Mouse (Mus musculus): ENCODE data around the gene Zfand6.

Zfand6 gene

GRCm38 (mm10) chr7:84689251-84690100 is at the start of gene Zfand6:
Zfand6 (minus strand) TSS chr7:84689959.
- peak; percentile 91 for DNase-seq (ENCODE audit: low read depth)

DNA sequence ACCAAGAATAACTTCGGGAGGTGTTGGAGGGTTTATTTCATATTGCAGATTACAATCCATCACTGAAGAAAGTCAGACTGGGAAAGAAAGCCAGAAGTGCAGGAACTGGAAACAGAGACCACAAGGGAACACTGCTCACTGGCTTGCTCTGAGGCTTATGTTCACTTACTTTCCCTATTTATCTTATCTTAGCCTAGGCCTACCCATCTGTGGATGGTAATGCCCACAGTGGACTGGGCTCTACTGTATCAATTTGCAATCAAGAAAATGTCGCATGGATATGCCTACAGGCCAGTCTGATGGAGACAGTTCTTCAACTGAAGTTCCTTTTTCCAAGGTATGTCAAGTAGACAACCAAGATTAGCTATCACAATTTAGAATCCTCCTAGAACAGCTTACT is 47.0 kb upstream of the Zfand6 start:
- no peak for DNase-seq (ENCODE audit: low read depth)

GRCm38 (mm10) chr7:84733038-84733437 is 43.3 kb upstream of the Zfand6 start:
- no peak for DNase-seq (ENCODE audit: low read depth)

GRCm38 (mm10) chr7:84732052-84732451 is 42.3 kb upstream of the Zfand6 start:
- no peak for DNase-seq (ENCODE audit: low read depth)

DNA sequence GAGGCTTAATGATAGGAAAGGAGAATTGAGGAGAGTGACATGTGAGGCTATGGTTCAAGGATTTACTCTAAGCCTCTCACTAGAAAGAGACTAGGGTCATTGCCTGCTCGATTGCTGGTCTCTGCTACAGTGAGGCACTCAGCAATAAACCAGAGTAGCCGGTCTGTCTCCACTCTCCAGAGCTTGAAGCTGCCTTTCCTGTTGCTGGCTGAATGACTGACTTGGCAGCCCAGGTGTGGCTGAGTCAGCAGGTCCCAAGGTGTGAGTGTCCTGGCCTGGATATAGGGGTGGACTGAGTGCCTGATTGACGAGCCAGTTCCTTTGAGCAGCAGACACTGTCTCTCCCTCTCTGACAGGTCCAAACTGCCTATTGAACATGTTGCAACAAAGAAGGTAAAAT is 41.3 kb upstream of the Zfand6 start:
- DNase-seq (ENCODE audit: low read depth): no peak

GRCm38 (mm10) chr7:84722804-84723459 is 33.2 kb upstream of the Zfand6 start:
- DNase-seq (ENCODE audit: low read depth): peak; percentile 17

DNA sequence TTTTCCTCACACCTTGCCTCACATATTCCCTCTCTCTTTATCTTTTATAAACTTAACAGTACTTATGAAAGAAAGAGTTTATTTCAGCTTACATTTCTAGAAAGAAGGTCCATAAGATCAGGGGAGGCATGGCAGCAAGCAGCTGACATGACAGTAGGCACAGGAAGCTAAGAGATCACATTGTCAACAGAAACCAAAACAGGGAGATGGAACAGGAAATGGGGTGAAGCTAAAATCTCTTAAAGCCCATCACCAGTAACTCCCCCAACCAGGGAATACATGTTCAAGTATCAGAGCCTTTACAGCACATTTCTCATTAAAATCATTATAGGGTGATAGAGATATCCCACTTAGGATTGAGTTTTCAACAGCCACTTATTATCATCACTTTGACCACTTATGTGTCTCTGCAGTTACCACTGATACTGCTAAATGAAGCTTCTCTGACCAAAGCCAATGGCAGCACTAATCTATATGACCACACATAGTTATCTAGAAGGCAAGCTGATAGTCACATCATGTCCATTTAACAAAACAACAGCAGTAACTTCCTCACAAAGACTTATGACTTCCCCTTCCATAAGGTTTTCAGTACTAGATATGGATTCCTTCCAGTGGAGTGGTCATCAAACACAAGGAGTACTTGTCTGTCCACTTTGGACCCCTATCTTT is 20.7 kb upstream of the Zfand6 start:
- DNase-seq (ENCODE audit: low read depth): no peak

- DNase-seq (ENCODE audit: low read depth): no peak
These were observed 17.1 kb upstream of the Zfand6 start for GRCm38 (mm10) chr7:84706877-84707276.

- DNase-seq (ENCODE audit: low read depth): no peak
These were observed 346 bp upstream of the Zfand6 start for GRCm38 (mm10) chr7:84690101-84690509.

GRCm38 (mm10) chr7:84687653-84688580 is 1.8 kb downstream of the Zfand6 start:
- DNase-seq (ENCODE audit: low read depth): no peak

- no peak for DNase-seq (ENCODE audit: low read depth)
These were observed 3.4 kb downstream of the Zfand6 start for GRCm38 (mm10) chr7:84686380-84686779.

GRCm38 (mm10) chr7:84684675-84685074 is 5.1 kb downstream of the Zfand6 start:
- DNase-seq (ENCODE audit: low read depth): no peak

DNA sequence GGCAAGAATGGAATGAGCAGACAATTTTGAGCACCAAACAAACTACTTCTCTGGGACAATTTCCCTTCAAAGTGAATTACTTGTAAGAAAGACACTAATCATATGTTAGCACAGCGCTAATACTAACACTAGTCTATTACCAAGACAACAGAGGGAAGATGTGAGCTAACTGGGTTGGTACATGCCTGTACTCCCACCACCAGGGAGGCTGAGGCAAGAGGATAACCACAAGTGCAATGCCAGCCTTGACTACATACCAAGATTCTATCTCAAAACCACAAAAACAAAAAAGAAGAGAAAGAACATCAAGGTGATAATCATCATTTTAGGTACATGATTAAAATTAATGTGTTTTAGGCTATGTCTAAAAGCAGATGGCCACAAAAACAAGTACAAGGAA is 8.2 kb downstream of the Zfand6 start:
- no peak for DNase-seq (ENCODE audit: low read depth)

GRCm38 (mm10) chr7:84680931-84681330 is 8.8 kb downstream of the Zfand6 start:
- no peak for DNase-seq (ENCODE audit: low read depth)

DNA sequence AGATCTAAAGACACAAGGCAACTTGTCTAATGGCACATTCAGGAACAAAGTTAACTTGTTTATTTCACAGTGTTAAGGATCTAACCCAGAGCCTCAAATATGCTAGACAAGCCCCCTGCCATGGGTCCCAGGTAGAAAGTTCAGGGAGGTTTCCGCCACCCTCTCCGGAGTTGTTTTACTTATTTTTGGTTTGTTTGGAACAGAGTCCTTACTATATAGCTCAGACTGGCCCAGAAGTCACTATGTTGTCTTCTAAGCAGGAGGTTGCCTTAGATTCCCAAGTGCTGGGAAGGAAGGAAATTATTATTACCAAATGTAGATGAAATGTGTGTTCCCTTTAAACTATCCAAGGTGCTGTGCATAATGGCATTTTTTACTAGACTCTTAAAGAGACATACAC is 9.7 kb downstream of the Zfand6 start:
- DNase-seq (ENCODE audit: low read depth): no peak

DNA sequence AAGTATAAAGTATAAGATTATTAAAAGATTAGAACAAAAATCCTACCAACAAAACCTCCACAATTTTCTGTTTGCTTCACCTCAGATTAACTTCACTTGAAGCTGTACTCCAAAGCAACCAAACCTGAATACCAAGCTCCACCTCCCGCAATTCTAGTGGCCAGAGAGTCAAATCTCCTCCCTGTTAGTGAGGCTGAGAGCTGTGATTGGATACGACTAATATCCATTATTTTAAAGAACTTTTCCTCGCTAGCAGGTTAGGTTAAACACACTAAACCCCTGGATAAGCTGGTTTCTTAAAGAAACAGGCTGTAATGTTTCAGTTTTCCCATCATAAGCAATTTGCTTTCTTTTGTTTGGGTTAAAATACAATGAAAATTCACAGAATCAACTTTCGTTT is 10.5 kb downstream of the Zfand6 start:
- DNase-seq (ENCODE audit: low read depth): peak; percentile 69

DNA sequence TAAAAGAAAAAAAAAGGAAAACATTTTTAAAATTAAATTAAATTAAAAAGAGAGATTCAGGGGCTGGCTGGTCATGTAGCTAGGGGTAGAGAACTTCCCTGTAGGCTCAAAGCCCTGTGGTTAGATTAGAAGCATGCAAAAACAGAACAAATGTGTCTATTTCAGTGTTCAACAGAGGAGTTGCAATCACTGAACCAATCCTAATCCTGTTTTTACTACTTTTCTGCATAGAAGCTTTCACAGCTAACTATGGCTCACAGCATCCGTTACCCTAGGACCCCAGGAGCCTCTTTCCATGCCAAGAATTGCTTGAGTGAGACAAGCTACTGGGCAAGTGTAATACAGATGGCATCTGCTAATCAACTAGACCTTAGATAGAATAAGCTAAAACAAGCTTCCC is 16.7 kb downstream of the Zfand6 start:
- no peak for DNase-seq (ENCODE audit: low read depth)

DNA sequence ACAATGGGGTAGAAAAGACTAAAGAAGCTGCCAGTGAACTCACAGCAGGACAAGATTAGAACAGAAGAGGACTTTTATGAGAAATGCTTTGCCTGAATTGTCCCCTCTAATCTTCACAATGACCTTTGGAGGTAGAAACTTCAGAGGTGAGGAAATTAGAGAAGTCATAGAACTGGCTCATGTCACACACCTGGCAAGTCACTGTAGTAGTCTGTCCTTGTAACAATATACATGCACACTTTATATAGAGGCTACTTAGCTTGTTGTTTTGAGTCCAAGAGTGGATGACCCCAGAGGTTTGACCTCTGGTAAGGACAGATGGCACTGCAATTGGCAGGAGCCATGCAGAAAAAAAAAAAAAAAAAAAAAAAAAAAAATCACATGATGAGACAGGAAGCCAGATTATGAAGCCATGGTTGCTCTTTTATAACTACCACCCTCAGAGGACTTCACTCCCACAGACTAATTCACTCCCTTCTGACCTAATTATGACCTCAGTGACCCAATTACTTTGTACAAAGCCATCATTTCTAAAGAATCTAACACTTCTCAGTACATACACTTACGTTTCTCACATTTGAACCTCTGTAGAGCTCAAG is 20.1 kb downstream of the Zfand6 start:
- DNase-seq (ENCODE audit: low read depth): no peak

DNA sequence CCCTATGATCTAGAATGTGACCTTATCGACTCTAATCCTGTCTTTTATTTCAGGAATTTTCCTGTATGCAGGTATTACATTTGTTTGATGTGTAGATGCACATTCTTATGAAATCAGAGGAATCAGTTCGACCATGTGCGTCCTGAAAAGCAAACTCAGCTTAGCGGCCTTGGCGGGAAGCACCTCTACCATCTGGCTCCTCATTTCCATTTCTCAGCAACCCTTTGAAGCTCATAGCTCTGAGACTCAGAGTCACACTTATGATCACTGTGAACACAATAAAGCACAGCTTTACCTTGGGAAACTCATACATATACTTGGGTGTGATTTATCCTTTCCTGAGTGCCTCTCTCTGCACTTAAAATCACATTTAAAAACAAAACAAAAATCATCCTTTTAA is 21.8 kb downstream of the Zfand6 start:
- DNase-seq (ENCODE audit: low read depth): no peak

DNA sequence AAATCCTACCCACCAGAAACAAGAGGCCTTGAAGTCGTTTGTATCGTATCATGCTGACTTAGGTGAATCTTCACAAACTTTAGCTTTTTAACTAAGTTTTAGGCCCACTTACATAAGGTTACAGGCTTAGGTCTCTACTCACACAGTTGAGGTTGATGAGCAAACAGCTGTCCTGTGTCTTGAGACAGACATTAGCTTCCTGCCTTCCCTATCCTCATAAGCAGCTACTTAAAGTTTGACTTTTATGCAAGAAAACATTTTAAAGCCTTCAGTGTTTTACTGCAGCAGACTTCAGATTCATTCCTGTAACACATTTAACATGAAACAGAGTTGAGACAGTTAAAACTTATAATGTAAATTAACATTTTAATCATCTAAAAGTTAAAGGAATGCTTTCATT is 37.0 kb downstream of the Zfand6 start:
- no peak for DNase-seq (ENCODE audit: low read depth)

GRCm38 (mm10) chr7:84651987-84652321 is 37.8 kb downstream of the Zfand6 start:
- DNase-seq (ENCODE audit: low read depth): no peak
